8 mouse cellular contexts compared by ENCODE assay signal in genomic region chr19:47579788-47580631, GRCm38 (mm10). TPM values are rescaled to one million over a fixed set of nuclear protein-coding genes. Genes with fewer than 3 reads are reported as not detected.
DNase-seq lines count a peak whose midpoint lies in the region; ATAC-seq and TF ChIP-seq lines count a peak whose summit lies in the region.

No protein-coding gene starts in this region.

- TF ChIP-seq CTCF in lung, adult 2 months (IDR thresholded peaks at IDR 0.05; ENCODE audit: insufficient read depth, low read length): no peak

- peak overlapping the region; percentile 90 for H3K9ac ChIP-seq in intestine, embryonic 15.5 days
- peak overlapping the region; percentile 90 for H3K9ac ChIP-seq in neural tube, embryonic 14.5 days (replicated peaks; ENCODE audit: low read depth, low read length)

- under 1% methylated on average over 78 of the region's 96 CpGs for WGBS in intestine, embryonic 15.5 days
- under 1% methylated on average over 96 of the region's 96 CpGs for WGBS in lung, adult 2 months
- under 1% methylated on average over 65 of the region's 96 CpGs for WGBS in neural tube, embryonic 14.5 days

- H3K4me2 ChIP-seq in intestine, embryonic 15.5 days (replicated peaks): peak overlapping the region; percentile 73
- H3K4me2 ChIP-seq in neural tube, embryonic 14.5 days (ENCODE audit: low read depth, low read length): peak overlapping the region; percentile 87

- no peaks in the 10 kb centered on the region for H3K27me3 ChIP-seq in intestine, embryonic 15.5 days (replicated peaks)
- H3K27me3 ChIP-seq in neural tube, embryonic 14.5 days (ENCODE audit: control insufficient read depth, insufficient read depth, low read length): no peaks in the 10 kb centered on the region

- ATAC-seq in intestine, embryonic 15.5 days: peak; percentile 75
- peak; percentile 75 for ATAC-seq in neural tube, embryonic 14.5 days (ENCODE audit: low read depth)

- H3K9me3 ChIP-seq in intestine, embryonic 15.5 days: no peaks in the 10 kb centered on the region
- H3K9me3 ChIP-seq in neural tube, embryonic 14.5 days (ENCODE audit: control insufficient read depth, low read length): no peaks in the 10 kb centered on the region

- H3K4me1 ChIP-seq in intestine, embryonic 15.5 days (replicated peaks): peaks cover 12% of the 10 kb centered on the region
- H3K4me1 ChIP-seq in lung, adult 2 months (ENCODE audit: control insufficient read depth, insufficient read depth, low read length): peaks cover 8% of the 10 kb centered on the region
- H3K4me1 ChIP-seq in neural tube, embryonic 14.5 days (ENCODE audit: control insufficient read depth, insufficient read depth, low read length): peaks cover 17% of the 10 kb centered on the region

- no peak for TF ChIP-seq POLR2A in lung, adult 2 months (IDR thresholded peaks at IDR 0.05; ENCODE audit: borderline replicate concordance, extremely low read depth, low read depth, low read length)

- peak overlapping the region; percentile 83 for H3K4me3 ChIP-seq in intestine, embryonic 15.5 days (replicated peaks)
- H3K4me3 ChIP-seq in lung, adult 2 months (replicated peaks; ENCODE audit: extremely low read depth, low read depth, low read length): peak overlapping the region; percentile 100
- H3K4me3 ChIP-seq in neural tube, embryonic 14.5 days (ENCODE audit: low read depth, low read length): peak overlapping the region; percentile 76

- H3K27ac ChIP-seq in intestine, embryonic 15.5 days: peak overlapping the region; percentile 96
- H3K27ac ChIP-seq in neural tube, embryonic 14.5 days (ENCODE audit: low read depth, low read length): peak overlapping the region; percentile 91

- DNase-seq in 416B (ENCODE audit: low read depth) (peak; percentile 57), MEL-GATA-1-ER (ENCODE audit: extremely low read depth, low read depth) (peak; percentile 47)
- DNase-seq in cerebellum, postnatal 14 days: peak; percentile 27 to 38
- DNase-seq in gastrocnemius, postnatal 25 days: peak; percentile 18
- DNase-seq in lung, adult 2 months: peak; percentile 50
- DNase-seq in urinary bladder, postnatal 14 days (ENCODE audit: low spot score): peak; percentile 32

- no peaks in the 10 kb centered on the region for H3K36me3 ChIP-seq in intestine, embryonic 15.5 days
- no peaks in the 10 kb centered on the region for H3K36me3 ChIP-seq in neural tube, embryonic 14.5 days (ENCODE audit: control insufficient read depth, insufficient read depth, low read length)

RNA-seq across cellular contexts. Expression of gene Slk, which starts 0.5 kb away (rescaled TPM):
- total RNA-seq in gastrocnemius, postnatal 25 days (2021): 10 to 100 TPM; 25.0 to 27.9 TPM
- 13.0 and 13.6 TPM in 2 replicates for polyA plus RNA-seq in intestine, embryonic 15.5 days (2015; fragmentation: Nextera tagmentation; extraction: Ambion mirVana)
- polyA plus RNA-seq in lung, adult 2 months (2012; rRNA removed): 11.0 and 18.3 TPM in 2 replicates
- 12.0 and 12.5 TPM in 2 replicates for polyA plus RNA-seq in neural tube, embryonic 14.5 days (2014; fragmentation: Nextera tagmentation; extraction: Ambion mirVana)

RNA-seq across cellular contexts. Expression of gene Stn1, which starts 42.7 kb away (rescaled TPM):
- total RNA-seq in gastrocnemius, postnatal 25 days (2021): 1 to 10 TPM; 5.8 to 6.0 TPM
- polyA plus RNA-seq in intestine, embryonic 15.5 days (2015; fragmentation: Nextera tagmentation; extraction: Ambion mirVana): 43.8 and 44.8 TPM in 2 replicates
- polyA plus RNA-seq in lung, adult 2 months (2012; rRNA removed): 19.2 and 21.1 TPM in 2 replicates
- 26.0 and 30.7 TPM in 2 replicates for polyA plus RNA-seq in neural tube, embryonic 14.5 days (2014; fragmentation: Nextera tagmentation; extraction: Ambion mirVana)

Comparison
In these comparisons a context has a peak if more than half of its experiments do, and no peak if none do; other contexts are left out.
1. Peak in every context shown above with its lines: DNase-seq, ATAC-seq, H3K4me3 ChIP-seq and H3K27ac ChIP-seq.